Mouse (Mus musculus) kidney, postnatal 25 days (tissue): ENCODE measurements around the gene Tppp3.

Experiments
- DNase-seq, 2 experiments: peaks; one replicate each; pipeline ENCODE4 v3.0.0; 2021; ENCODE audit warnings: mixed read lengths in 2 of 2

Tppp3 gene

DNA sequence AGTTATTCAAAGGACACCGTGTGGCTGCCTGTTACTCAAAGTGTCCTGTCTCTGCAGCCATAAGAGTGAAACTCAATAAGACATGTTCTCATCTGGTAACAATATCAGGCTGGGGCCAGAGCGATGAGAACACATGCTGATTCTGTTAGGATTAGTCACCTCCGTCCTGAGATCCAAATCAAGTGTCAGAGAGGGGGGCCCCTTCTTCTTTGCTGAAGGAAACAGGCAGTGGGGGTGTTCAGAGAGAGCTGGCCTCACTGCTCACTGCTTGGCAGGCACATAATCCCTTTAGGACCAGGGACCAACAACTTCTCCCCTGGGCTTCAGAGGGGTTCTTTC lies 12.7 kb upstream of the Tppp3 start:
- no peak for DNase-seq

DNA sequence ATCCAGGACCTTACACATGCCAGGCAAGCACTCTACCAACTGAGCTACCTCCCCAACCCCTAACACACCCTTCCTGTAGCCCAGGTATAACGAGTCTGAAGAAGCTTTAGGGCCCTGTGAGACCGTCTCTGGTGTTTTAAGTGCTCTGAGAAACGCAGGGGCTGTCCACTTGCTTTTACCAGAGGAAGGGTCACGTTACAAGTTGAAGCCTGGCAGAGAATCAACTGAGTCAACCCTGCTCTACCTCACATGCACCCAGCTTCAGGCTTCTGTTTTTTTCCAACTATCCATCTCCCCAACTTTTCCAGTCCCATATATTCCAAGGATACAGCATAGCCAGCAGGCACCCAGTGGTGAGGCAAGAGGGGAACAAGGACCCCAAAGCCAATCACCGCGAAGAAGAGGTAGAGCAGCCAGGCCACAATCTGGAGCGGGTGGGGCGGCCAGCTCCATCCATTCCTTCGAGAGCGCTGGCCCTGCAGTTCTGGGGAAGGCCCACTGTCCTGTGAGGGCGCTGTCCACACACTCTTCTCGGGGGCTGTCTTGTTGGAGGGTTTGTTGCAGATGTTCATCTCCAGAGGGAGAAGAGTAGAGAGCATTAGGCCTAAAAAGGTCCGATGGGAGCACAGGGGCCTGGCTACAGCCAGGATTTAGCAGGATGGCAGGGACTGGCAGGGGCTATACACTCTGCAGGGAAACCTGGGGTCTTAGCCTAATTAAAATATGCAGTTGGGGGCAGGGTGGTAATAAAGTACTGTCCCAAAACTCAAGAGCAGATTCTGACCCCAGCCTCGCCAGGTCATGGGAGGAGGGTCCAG lies 12.1 kb upstream of the Tppp3 start:
- DNase-seq, result peak; percentile 43 to 51

DNA sequence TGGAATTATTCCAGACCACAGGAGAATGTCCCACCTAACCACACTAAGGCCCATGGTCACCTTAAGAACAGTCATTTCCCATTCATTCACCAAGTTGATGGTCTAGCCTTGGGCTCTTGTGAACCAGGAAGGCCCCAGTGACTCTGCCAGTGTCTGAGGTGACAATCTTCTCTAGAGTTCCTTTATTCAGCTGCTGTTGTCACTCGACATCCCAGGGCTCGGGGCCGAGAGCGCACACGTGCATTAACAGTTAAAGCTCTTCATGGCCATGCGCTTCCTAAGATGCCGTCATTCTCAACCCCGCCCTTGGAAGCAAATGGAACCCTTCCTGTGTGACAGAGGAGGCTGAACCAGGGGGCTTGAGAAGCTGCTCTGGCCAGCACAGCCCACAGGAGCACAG lies 10.8 kb upstream of the Tppp3 start:
- DNase-seq, result no peak

DNA sequence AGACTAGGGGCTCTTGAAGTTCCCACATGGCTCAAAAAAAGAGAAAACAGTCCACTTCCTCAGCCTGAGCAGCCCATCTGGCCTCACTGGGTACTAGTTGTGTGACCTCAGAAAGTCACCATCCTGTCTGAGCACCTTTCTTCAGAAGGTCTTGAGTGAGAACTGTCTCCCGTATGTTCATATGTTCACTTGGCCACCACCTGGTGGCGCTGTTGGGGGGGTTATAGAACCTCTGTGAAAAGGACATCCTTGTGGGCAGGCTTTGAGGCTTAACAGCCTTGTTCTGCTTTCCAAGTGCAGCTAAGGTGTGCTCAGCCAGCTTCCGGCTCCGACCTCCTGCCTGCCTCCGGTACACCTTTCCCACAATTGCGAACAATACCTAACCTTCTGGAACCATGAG lies 10.1 kb upstream of the Tppp3 start:
- DNase-seq, result peak in 1 of 2 experiments; percentile 53

DNA sequence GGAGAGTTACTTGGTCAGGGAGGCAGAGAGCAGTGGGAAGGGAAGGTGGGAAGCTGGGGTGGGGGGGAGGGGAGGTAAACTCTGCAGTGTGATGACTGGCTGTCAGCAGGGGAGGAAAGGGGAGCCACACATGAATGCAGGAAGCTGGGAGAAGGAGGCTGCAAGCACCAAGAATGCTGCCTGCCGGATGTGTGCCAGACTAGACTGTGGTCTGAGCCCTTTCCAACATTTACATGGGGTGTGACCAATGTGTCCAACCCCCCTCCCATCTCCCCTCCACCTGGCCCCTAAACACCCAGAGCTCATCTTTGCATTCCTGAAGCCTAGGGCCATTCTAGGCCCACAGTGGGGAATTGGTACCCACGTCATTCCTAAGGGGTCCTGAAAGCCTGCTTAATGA lies 9.7 kb upstream of the Tppp3 start:
- DNase-seq, result no peak

DNA sequence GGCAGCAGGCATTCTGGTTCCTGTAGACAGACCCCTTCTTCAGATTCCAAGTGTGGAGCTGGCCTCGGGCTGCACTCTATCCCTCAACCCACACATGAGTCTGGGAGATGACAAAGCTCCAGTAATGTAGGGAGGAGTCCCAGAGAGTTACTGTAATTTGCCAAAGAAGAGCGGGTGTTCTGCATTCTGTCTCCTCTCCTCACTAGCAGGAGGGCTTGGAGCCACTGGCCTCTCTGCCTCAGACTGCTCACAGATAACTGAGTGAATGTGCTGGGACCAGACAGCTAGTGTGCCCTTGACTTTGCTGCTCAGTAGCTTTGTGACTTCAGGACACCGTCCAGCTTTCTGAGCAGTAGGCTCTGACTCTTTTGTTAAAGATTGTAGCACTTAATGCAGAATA lies 6.5 kb upstream of the Tppp3 start:
- no peak for DNase-seq

DNA sequence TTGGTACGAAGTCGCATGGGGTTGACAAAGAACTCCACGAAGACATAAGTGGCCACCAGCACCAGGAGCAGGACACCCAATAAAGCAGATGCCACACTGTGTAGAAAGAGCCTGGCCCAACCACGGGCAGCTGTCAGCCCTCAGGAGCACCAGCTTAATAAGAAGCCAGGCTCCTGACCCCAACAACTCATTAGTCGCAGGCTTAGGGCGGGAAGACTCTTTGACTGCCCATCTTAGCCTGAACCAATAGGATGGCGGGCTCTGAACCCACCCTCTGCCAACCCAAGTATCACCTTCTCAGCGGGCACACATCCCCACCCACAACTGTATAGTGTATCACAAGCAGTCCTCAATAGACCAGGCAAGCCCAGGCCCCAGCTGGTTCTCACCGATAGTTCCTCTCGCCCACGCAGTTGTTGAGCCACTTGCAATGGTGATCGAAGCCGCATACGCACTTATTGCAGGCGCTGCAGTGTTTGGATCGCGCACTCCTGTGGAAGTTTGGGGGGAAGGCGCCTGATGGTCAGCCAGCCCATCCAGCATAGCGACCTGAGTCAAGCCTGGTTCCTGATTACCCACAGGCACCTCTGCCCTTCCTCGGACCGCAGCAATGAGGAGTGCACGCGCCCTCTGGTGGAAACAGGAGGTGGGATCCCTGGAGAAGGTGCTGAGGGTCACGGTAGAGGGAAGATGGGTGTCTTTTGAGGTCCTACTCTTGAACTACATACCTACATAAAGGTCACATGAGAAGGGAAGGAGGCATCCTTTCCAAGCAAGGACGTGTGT lies 5.5 kb upstream of the Tppp3 start:
- DNase-seq, result peak; percentile 79 to 81

DNA sequence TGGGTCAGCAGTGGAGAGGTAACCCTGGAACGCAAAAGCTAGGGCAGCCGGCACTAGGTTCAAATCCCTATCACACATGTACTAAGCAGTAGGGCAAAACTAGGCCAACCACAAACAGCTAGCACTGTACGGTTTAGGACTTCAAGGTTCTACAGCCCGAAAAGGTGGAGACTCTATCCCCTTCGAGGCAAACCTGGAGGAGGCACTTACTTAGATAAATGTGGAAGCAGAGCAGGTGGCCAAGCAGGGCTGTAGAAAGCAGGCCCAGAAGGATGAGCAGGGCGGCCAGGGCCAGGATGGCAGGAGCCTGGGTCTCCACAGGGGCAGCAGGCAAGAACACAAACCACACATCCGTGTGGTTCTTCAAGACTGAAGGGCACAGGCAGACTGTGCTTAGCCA lies 4.8 kb upstream of the Tppp3 start:
- DNase-seq, result no peak

DNA sequence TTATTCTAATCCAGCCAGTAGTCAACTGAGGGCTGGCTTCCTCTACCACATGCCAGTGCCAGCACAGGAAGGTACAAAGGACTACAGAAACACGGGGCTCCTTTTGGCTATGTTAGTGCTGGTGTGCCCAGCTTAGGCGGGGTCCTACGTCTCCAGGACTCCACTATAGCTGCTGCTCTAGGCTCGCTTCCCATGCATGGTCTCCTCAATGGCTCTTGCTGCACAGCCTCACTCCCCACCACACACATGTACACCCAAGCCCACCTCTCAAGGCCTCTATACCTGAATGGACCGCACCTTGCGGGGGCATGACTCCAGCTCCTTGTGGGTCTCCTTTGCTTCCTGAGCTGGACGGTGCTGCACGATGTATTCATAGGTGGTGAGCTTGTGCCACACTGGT lies 4.4 kb upstream of the Tppp3 start:
- peak in 1 of 2 experiments; percentile 18 for DNase-seq

DNA sequence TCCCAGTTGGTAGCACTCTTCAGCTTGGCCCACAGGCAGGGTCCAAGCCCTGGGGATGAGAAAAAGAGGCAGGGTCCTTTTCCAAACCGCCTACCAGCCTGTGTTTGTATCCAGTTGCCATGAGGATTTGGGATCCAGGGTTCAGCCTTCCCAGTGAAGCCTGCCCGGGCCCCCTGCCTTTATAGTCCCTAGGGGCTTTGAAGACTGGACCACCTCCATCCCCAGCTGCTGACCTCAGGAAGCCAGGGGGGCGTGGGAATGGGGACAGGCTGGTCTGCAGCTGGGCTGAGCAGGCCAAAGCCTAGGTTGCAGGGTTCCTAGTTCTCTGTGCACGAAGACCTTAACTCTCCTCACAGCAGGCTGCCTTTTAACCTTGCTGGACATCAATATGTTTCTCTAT lies 3.9 kb upstream of the Tppp3 start:
- peak in 1 of 2 experiments; percentile 45 for DNase-seq

DNA sequence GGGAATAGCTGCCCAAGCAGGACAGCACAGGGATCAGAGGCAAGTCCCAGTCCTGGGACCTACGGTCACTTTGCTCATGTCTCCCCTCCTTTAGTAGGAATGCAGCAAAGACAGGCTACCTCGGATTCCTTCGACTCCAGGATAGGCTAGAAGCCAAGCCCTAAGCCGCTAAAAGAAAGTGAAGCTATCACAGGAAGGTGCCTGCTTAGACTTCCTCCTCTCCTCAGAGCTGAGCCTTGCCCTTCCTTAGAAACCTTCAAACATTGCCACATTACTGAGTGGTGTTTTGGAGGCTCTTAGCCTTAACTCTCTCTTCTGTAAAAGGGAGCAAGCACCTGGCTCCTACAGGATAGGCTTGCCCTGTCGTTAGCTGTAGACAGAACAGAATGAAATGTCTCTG lies 3.4 kb upstream of the Tppp3 start:
- DNase-seq, result no peak

DNA sequence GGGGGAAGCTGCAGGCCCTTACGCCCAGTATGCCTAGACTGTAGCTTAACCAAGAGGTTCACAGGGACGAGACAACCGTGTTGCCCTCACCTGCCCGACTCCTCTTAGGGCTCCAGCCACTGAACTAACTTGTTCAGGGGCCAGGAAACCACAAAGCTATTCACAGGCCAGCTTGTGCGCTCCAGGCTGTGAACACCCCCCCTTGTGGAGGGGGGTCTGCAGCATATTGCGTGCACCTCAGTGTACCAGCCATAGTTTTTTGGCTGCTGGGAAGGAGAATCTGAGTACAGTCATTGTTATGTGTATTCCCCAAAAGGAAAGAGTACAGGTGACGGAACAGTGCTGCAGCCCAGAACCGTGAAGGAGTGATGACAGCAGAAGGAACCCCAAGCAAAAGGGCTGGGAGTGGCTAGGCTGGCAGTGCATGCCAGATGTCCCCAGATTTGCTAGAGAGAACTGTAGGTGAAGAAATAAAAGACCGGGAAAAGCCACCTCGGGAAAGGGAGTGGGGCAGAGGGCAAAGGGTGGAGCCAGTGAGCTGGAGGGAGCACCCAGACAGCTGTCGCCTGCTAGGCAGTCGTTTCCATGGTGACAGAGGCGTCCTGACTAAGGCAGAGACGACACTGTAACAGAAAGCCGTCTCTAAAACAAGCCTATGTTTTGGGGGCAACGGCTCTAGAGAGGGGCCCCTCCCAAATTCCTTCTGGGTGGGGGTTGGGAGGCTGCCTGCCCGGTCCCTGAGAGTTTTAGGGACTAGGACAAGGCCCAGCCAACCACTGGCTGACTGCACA lies 2.7 kb upstream of the Tppp3 start:
- peak; percentile 65 to 84 for DNase-seq

DNA sequence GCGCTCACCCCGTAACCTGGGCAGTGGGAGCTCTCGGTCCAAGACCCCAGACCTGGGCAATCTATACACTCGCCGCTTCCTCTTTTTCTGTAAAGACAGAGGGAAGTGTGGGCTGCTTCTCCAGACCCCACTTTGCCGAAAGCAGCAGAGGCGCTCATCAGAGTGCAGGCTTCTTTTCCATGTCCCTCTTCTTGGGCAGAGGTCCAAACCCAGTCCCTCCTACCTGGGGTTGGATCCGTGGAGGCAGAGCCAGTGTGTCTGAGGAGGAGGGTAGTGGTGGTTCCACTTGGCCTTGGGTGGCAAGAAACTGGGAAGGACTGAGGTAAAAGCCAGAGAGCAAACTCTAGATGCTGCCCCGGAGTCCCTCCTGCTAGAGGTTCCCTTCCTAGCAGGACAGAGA lies 1.7 kb upstream of the Tppp3 start:
- DNase-seq, result peak in 1 of 2 experiments; percentile 35

DNA sequence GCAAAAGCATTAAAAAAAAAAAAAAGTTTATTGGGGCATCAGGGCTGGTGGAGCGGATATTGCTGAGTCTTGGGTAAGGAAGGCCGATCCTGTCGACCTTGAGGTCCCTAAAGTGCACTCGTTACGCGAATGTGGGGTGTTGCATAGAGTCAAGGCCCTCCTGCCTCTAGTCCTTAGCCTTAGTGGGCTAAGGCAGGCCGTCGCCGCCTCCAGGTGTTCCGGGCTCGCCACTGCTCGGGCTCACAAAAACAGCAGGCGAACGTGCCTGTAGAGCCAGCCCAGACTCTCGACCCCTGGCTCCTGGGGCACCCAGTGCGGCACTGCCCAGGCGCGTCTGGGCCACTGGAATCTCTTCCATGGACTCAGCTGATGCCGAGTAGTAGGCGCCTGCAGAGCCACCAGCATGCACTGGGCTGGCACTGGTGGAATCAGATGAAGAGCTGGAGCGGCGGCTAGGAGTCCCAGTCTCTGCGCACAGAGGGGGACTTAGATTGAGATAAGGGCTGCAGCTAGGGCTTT lies 1.1 kb upstream of the Tppp3 start:
- peak in 1 of 2 experiments; percentile 36 for DNase-seq

DNA sequence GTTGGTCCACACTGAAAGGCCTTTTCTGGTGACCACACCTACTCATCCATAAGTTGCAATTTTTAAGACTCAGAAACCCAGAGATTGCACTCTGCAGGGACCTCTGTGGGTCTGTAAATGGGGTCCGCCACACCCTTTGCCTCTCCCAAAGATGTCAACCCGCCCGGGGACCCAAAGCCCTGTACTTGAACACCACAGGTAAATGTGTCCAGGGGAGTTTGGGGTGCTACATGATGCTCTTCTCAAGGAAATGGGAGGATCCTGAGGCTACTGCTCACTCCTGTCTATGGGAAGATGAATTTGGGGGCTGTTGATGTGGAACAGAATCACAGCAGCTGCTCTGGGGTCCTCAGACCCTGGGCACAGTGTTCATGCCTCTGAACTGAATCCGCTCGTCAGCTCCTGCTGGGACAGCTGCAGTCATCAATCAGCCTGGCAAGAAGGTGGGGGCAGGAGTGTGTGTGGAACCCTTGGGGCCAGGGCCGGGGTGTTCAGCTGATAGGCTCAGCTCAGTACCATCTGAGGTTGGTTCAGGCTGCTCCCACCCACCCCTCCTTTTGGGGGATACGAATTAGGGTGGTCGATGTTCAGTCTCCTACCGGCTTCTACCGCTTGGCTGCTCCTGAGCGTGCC lies 529 bp downstream of the Tppp3 start:
- peak in 1 of 2 experiments; percentile 35 for DNase-seq

DNA sequence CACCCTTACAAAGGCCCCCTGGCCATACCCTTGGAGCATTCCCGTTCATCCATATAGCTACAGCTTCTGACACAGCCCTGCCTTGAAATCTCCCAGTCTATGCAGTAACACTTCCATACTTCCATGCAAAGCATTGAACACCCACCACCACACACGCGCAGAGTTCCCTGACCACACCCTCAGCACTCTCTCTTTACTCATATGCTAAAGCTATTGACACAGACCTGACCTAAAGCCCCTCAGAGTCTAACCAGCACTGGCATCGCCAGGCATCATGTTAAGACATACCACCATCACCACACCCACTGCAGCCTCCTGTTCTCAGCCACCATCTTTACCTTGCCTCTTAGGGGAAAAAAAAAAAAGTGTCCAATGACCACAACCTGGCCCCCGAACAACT lies 1.1 kb downstream of the Tppp3 start:
- peak in 1 of 2 experiments; percentile 34 for DNase-seq

DNA sequence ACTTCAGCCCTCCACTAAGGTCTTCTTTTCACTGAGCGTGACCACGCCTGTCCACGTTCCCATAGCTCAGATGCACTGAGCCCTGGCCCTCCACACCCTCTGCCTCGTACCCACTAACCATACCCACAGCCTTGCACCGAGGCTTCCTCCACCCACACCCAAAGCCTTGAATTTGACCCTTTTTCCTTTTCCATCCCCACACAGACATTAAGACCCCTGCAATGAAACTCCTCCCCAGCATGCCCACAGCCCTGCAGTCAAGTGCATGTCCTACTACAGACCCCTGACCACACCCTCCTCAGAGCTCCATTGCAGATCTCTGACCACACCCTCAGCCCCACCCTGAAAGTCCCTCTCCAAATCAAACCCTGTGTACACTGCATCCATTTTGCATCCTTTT lies 1.5 kb downstream of the Tppp3 start:
- peak in 1 of 2 experiments; percentile 28 for DNase-seq

DNA sequence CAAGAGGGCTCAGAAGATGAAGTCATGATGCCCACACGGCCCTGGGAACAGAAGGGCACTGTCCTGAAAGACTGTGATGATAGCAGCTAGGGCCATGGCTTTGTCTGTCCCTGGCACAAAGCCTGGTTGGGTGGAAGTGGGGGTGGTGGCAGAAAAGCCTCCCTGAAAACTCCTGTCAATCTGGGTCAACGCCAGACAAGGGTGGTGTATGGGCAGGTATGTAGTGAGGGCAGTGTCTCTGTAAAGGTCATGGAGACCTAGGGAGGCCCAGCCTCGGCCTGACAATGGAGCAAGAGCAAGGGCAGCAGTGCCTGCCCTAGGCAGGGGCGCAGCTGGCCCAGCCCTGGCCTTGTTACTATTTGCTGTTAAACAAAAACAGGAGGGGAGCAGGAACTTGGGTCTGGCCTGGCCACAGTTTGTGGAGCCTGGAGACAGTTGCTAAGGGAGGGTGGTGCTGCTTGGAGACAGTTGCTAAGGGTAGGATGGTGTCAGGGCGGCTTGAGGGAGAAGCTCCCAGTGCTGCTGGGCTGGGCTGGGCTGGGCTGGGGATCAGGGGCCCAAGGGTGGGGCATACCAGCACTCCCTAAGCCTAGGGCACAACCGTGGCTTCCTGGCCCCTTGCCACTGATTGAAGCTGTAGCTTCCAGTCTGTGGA lies 2.2 kb downstream of the Tppp3 start:
- peak in 1 of 2 experiments; percentile 39 for DNase-seq

DNA sequence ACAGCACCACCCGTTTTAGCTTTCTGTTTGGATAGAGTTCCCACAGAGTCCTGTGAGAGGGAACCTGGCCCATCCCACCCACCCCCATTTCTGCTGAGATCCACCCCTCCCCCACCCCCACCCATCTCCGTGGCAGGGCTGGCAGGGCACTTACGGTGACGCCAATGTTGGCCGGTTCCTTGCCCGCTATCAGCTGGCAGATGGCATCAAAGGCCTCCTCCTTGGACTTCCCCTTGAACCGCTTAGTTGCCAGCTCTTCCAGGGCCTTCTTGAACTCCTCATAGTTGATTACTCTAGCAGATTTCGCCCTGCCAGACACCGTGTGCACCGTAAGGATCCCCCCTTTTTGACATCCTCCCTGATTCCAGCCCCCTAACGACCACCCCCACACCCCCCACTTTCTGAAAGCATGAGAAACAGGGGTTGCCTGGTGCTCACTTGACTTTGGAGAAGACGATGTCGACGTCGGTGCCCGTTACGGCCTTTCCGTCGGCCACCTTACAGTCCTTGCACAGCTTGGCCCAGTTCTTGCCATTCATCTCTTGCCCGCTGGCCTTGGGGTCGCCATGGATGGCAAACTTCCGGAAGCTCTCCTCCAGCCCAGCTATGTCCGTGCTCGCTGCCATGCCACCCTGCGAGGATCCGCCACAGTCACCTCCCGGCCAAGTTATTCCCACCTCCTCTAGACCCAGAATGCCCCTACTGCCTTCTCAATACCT lies 3.2 kb downstream of the Tppp3 start:
- peak in 1 of 2 experiments; percentile 19 for DNase-seq

DNA sequence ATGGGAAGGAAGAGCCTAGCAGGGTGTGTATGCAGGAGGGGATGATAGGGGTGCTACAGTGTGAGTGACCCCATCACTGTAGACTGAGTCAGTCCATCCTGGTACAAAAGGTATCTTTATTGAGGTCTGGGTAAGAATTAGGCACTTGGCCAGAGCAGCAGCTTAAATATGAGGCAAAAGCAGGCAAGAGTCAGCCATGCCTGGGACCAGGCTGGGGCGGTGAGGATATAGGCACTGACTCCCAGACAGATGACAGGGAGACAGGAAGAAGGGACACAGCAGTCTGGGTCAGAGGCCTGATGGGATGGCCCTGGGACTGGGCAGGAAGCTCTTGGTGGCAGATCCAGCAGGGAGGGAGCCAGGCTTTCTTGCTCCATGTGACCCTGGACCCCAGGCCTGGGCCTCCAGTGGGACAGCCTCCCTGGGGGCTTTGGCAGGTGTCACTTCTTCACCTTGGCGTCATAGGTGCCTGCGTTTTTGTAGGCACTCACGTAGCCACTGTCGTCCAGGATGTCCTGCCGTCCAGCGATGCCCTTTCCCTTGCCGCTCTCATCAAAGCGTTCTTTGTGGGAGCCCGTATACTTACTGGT lies 3.8 kb downstream of the Tppp3 start:
- DNase-seq, result no peak

DNA sequence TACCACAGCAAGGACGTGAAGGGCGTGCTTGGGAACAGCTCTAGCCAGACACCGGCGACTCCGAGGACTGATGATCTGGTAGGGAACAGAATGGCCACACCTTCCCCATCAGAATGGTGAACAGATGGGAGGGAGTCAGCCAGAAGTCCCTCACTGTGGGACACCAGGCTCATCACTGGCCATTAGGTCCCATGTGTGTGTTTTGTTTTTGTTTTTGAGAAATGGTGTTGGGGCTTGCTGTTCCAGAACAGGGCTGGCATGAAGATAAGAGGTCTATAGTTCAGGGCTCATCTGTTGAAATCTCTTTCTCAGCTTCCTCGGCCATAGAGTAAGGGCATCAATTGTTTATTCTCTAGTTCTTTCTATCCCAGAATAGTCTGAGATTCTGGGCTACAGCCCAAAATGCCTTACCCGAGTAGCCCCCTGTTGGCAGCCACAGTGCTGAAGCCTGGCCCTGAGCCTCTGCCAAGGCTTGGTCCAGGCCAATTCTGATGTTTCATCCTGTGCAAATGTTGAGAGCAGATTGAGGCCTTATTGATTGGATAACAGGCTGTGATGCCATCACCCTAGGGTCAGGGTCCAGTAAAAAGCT lies 4.5 kb downstream of the Tppp3 start:
- no peak for DNase-seq
